ENCODE assay signal across 8 mouse cellular contexts in genomic region chr8:88621408-88621807, GRCm38 (mm10). TPM values are rescaled to one million over a fixed set of nuclear protein-coding genes. Genes with fewer than 3 reads are reported as not detected.
A peak's percentile ranks its signal among the peaks of the same experiment; 100 is the strongest.
DNase-seq lines count a peak whose midpoint lies in the region; ATAC-seq and TF ChIP-seq lines count a peak whose summit lies in the region.

No protein-coding gene starts in this region.

- peak; percentile 59 for DNase-seq in MEL (ENCODE audit: low read depth, low spot score)
- DNase-seq in forebrain, embryonic 14.5 days (ENCODE audit: low spot score): peak; percentile 85
- DNase-seq in layer of hippocampus, adult 9-10 months (ENCODE audit: low spot score): peak; percentile 80
- DNase-seq in lung, postnatal 4 days: peak; percentile 75 to 86
- peak; percentile 82 to 88 for DNase-seq in right cerebral cortex, postnatal 10 days (ENCODE audit: low spot score in 2 of 2)
- peak; percentile 54 for DNase-seq in yolk sac, embryonic 10.5 days (ENCODE audit: low spot score)

- no peaks in the 10 kb centered on the region; a peak in 1 of 4 replicates for H3K36me3 ChIP-seq in MEL (ENCODE audit: control insufficient read depth in 1 of 2, insufficient read depth in 2 of 2, low read length in 2 of 2)
- no peaks in the 10 kb centered on the region for H3K36me3 ChIP-seq in forebrain, embryonic 14.5 days (ENCODE audit: control insufficient read depth, insufficient read depth, low read length)
- no peaks in the 10 kb centered on the region for H3K36me3 ChIP-seq in hindbrain, embryonic 12.5 days

- peak; percentile 63 to 75 (median 66) for TF ChIP-seq CTCF in MEL (IDR thresholded peaks at IDR 0.05 in 2 of 3, conservative IDR thresholded peaks at IDR 0.05 in 1 of 3; ENCODE audit: control insufficient read depth in 1 of 3, insufficient read depth in 1 of 3, low read depth in 2 of 3, low read length in 3 of 3, poor library complexity in 1 of 3, severe bottlenecking in 1 of 3)
- peak; percentile 97 for TF ChIP-seq CTCF in bone marrow macrophage, adult 2 months (IDR thresholded peaks at IDR 0.05; ENCODE audit: low read depth, low read length)

- H3K4me2 ChIP-seq in forebrain, embryonic 14.5 days (ENCODE audit: low read length): no peak overlapping the region
- H3K4me2 ChIP-seq in hindbrain, embryonic 12.5 days (replicated peaks): no peak overlapping the region

- TF ChIP-seq POLR2A in MEL (IDR thresholded peaks at IDR 0.05; ENCODE audit: control insufficient read depth in 1 of 2, insufficient read depth in 1 of 2, low read depth in 1 of 2, low read length in 2 of 2, poor library complexity in 1 of 2): no peak
- TF ChIP-seq POLR2A in bone marrow macrophage, adult 2 months (IDR thresholded peaks at IDR 0.05; ENCODE audit: borderline replicate concordance, low read depth, low read length): no peak

- H3K27ac ChIP-seq in MEL (ENCODE audit: control insufficient read depth, low read depth, low read length): no peak overlapping the region
- no peak overlapping the region for H3K27ac ChIP-seq in bone marrow macrophage, adult 2 months (ENCODE audit: insufficient read depth, low read depth, low read length)
- H3K27ac ChIP-seq in forebrain, embryonic 14.5 days (ENCODE audit: low read depth, low read length): no peak overlapping the region
- no peak overlapping the region for H3K27ac ChIP-seq in hindbrain, embryonic 12.5 days

- no peak overlapping the region for H3K9ac ChIP-seq in MEL (ENCODE audit: control insufficient read depth, low read depth, low read length, poor library complexity, severe bottlenecking)
- H3K9ac ChIP-seq in forebrain, embryonic 14.5 days (ENCODE audit: low read length): no peak overlapping the region
- H3K9ac ChIP-seq in hindbrain, embryonic 12.5 days: peak overlapping the region; percentile 19; the same call in 1 of the 2 replicates

- H3K4me3 ChIP-seq in MEL (ENCODE audit: control insufficient read depth in 1 of 2, insufficient read depth in 1 of 2, low read depth in 2 of 2, low read length in 2 of 2): peak overlapping the region in 1 of 2 experiments; percentile 26; a peak in 1 of 4 replicates
- no peak overlapping the region for H3K4me3 ChIP-seq in bone marrow macrophage, adult 2 months (ENCODE audit: insufficient read depth, low read length)
- no peak overlapping the region for H3K4me3 ChIP-seq in forebrain, embryonic 14.5 days (ENCODE audit: low read depth, low read length)
- no peak overlapping the region for H3K4me3 ChIP-seq in hindbrain, embryonic 12.5 days

- WGBS in forebrain, embryonic 14.5 days: under 1% methylated on average over 8 of the region's 8 CpGs
- WGBS in hindbrain, embryonic 12.5 days: 2% methylated on average over 8 of the region's 8 CpGs

- peak; percentile 61 for TF ChIP-seq RAD21 in MEL (IDR thresholded peaks at IDR 0.05; ENCODE audit: low read depth, low read length)

- TF ChIP-seq EP300 in MEL (IDR thresholded peaks at IDR 0.05; ENCODE audit: low read depth in 1 of 2, low read length in 2 of 2): no peak

- ATAC-seq in forebrain, embryonic 14.5 days: peak; percentile 67
- ATAC-seq in hindbrain, embryonic 12.5 days (ENCODE audit: low FRiP score): no peak

- no peaks in the 10 kb centered on the region for H3K79me2 ChIP-seq in MEL (ENCODE audit: control insufficient read depth, insufficient read depth, low read length, poor library complexity)

- H3K4me1 ChIP-seq in MEL (ENCODE audit: control insufficient read depth in 1 of 2, insufficient read depth in 2 of 2, low read length in 2 of 2): no peaks in the 10 kb centered on the region
- H3K4me1 ChIP-seq in bone marrow macrophage, adult 2 months (ENCODE audit: control insufficient read depth, insufficient read depth, low read length): no peaks in the 10 kb centered on the region
- H3K4me1 ChIP-seq in forebrain, embryonic 14.5 days (ENCODE audit: control insufficient read depth, insufficient read depth, low read length): no peaks in the 10 kb centered on the region
- H3K4me1 ChIP-seq in hindbrain, embryonic 12.5 days: no peaks in the 10 kb centered on the region

- H3K9me3 ChIP-seq in MEL (replicated peaks; ENCODE audit: insufficient read depth, low read length): no peaks in the 10 kb centered on the region
- no peaks in the 10 kb centered on the region for H3K9me3 ChIP-seq in forebrain, embryonic 14.5 days (replicated peaks; ENCODE audit: control insufficient read depth, low read length)
- H3K9me3 ChIP-seq in hindbrain, embryonic 12.5 days (replicated peaks): no peaks in the 10 kb centered on the region

- H3K27me3 ChIP-seq in MEL (ENCODE audit: control insufficient read depth in 1 of 2, insufficient read depth in 2 of 2, low read length in 2 of 2): no peaks in the 10 kb centered on the region
- H3K27me3 ChIP-seq in forebrain, embryonic 14.5 days (replicated peaks; ENCODE audit: control insufficient read depth, insufficient read depth, low read length): peaks cover 6% of the 10 kb centered on the region; the same call in 1 of the 2 replicates
- peaks cover 25% of the 10 kb centered on the region for H3K27me3 ChIP-seq in hindbrain, embryonic 12.5 days

TF ChIP-seq in MEL, 35 proteins besides CTCF, POLR2A, EP300 and RAD21:
- TF ChIP-seq E2F4 (IDR thresholded peaks at IDR 0.05; ENCODE audit: borderline replicate concordance, low read depth, low read length) (no peak), TAL1 (IDR thresholded peaks at IDR 0.05; ENCODE audit: low read length) (no peak), ELF1 (IDR thresholded peaks at IDR 0.05; ENCODE audit: low read depth, low read length) (no peak), GATA1 (IDR thresholded peaks at IDR 0.05; ENCODE audit: low read depth, low read length) (no peak), JUND (IDR thresholded peaks at IDR 0.05; ENCODE audit: low read depth, low read length) (no peak), ZC3H11A (IDR thresholded peaks at IDR 0.05; ENCODE audit: low read depth, low read length) (peak; percentile 45; the same call in 1 of the 2 replicates), ZNF384 (IDR thresholded peaks at IDR 0.05; ENCODE audit: low read depth, low read length) (no peak), MEF2A (IDR thresholded peaks at IDR 0.05; ENCODE audit: extremely low read depth, insufficient replicate concordance, low read depth, low read length, poor library complexity, severe bottlenecking) (no peak), NELFE (IDR thresholded peaks at IDR 0.05; ENCODE audit: low read depth, low read length) (no peak), SMC3 (IDR thresholded peaks at IDR 0.05; ENCODE audit: low read depth, low read length) (peak; percentile 65), NRF1 (IDR thresholded peaks at IDR 0.05; ENCODE audit: insufficient read depth, low read depth, low read length, poor library complexity, severe bottlenecking) (no peak)

RNA-seq across cellular contexts. Expression of gene Snx20, which starts 14.5 kb away (rescaled TPM):
- total RNA-seq in MEL (2012; rRNA removed): 10.1 and 13.3 TPM in 2 replicates
- polyA plus RNA-seq in MEL (2012; ENCODE audit: insufficient read depth in 1 of 2, insufficient read length in 2 of 2, low read depth in 1 of 2, low replicate concordance in 2 of 2, missing spikeins in 1 of 2): 10 to 100 TPM in 1 of 2 experiments, not detected in 1; 15.9 TPM
- 82.4 and 85.5 TPM in 2 replicates for polyA plus RNA-seq in bone marrow macrophage, adult 2 months (2012; ENCODE audit: insufficient read depth, insufficient read length, missing spikeins)
- polyA plus RNA-seq in forebrain, embryonic 14.5 days (2014; fragmentation: Nextera tagmentation; extraction: Ambion mirVana): 1.2 and 1.7 TPM in 2 replicates
- 1.5 and 1.7 TPM in 2 replicates for polyA plus RNA-seq in hindbrain, embryonic 12.5 days (2016; fragmentation: Nextera tagmentation; extraction: Ambion mirVana)

RNA-seq across cellular contexts. Expression of gene Nod2, which starts 25.7 kb away (rescaled TPM):
- total RNA-seq in MEL (2012; rRNA removed): 0.42 and 0.50 TPM in 2 replicates
- under 1 TPM in 1 of 2 experiments, not detected in 1; 0.22 TPM for polyA plus RNA-seq in MEL (2012; ENCODE audit: insufficient read depth in 1 of 2, insufficient read length in 2 of 2, low read depth in 1 of 2, low replicate concordance in 2 of 2, missing spikeins in 1 of 2)
- polyA plus RNA-seq in bone marrow macrophage, adult 2 months (2012; ENCODE audit: insufficient read depth, insufficient read length, missing spikeins): 4.1 and 4.2 TPM in 2 replicates
- 0.09 and 0.11 TPM in 2 replicates for polyA plus RNA-seq in forebrain, embryonic 14.5 days (2014; fragmentation: Nextera tagmentation; extraction: Ambion mirVana)
- 0.13 and 0.25 TPM in 2 replicates for polyA plus RNA-seq in hindbrain, embryonic 12.5 days (2016; fragmentation: Nextera tagmentation; extraction: Ambion mirVana)
